Mouse (Mus musculus) kidney, embryonic 15.5 days (tissue): ENCODE results near the gene Patj. TPM values are rescaled to one million over a fixed set of nuclear protein-coding genes. Genes with fewer than 3 reads are reported as not detected.

Experiments
- ATAC-seq: fragments of 200-750 bp; cut with Nextera tagmentation; replicated peaks from 2 replicates; pipeline ENCODE4 v1.8.0; 2017; ENCODE audit warnings: moderate TSS enrichment; ENCODE audit not compliant: low FRiP score
- H3K27ac ChIP-seq: fragments of 300-500 bp; sonication (generic); 2 replicates; pipeline ENCODE4 v1.5.1; 2015; ENCODE audit warnings: mild to moderate bottlenecking, inconsistent platforms
- H3K27me3 ChIP-seq: fragments of 300-500 bp; sonication (generic); 2 replicates; pipeline ENCODE4 v1.6.1; 2015; ENCODE audit warnings: inconsistent platforms
- H3K36me3 ChIP-seq: fragments of 300-500 bp; sonication (generic); 2 replicates; pipeline ENCODE4 v1.6.1; 2015; ENCODE audit warnings: inconsistent platforms
- H3K4me1 ChIP-seq: fragments of 300-500 bp; sonication (generic); 2 replicates; pipeline ENCODE4 v1.6.1; 2015; ENCODE audit warnings: inconsistent platforms
- H3K4me2 ChIP-seq: fragments of 300-500 bp; sonication (generic); 2 replicates; pipeline ENCODE4 v1.6.1; 2015; ENCODE audit warnings: moderate library complexity, mild to moderate bottlenecking, inconsistent platforms
- H3K4me3 ChIP-seq: fragments of 300-500 bp; sonication (generic); replicated peaks from 2 replicates; pipeline ENCODE4 v1.5.1; 2015; ENCODE audit warnings: mild to moderate bottlenecking, inconsistent platforms
- H3K9ac ChIP-seq: fragments of 300-500 bp; sonication (generic); 2 replicates; pipeline ENCODE4 v1.6.1; 2015; ENCODE audit warnings: mild to moderate bottlenecking, inconsistent platforms
- H3K9me3 ChIP-seq: fragments of 300-500 bp; sonication (generic); replicated peaks from 2 replicates; pipeline ENCODE4 v1.6.1; 2016; ENCODE audit warnings: inconsistent platforms
- WGBS: fragments of 180-500 bp; shearing (Covaris S2); methylation state at CpG from one replicate; pipeline ENCODE4 v1.1.7; 2015; ENCODE audit warnings: mixed read lengths; 5-methylcytosine and 5-hydroxymethylcytosine counted together
- polyA plus RNA-seq: library from polyadenylated mRNA; unstranded; fragments of >200 nt; fragmentation: Nextera tagmentation; extraction: Ambion mirVana; gene quantifications from 2 replicates; pipeline ENCODE4 v1.2.1, GENCODE M21; 2015

Gene Patj
- polyA plus RNA-seq, 1 experiment from 2014 or later = 26.6 TPM

DNA sequence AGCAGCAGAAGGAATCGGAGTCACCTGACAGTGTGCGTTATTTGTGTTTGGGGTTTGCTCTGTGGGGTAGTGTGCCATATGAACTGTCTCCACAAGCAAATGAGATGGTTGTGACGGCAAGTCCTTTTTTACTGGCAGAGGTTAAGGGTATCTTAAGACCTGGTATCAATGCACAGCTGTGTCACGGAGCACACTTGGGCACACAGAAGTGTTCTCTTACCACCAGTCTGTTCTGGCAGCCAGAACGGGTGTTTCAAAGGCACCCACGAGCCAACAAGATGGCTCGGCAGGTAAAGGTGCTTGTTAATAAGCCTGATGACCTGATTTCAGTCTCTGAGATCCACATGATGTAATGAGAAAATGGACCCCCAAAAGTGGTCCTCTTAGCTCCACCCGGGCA, 243.1 kb downstream of the Patj start:
- Histone ChIP-seq H3K9ac (no peak overlapping the region), H3K4me3 (no peak overlapping the region), H3K27ac (no peak overlapping the region), H3K36me3 (no peaks in the 10 kb centered on the region), H3K9me3 (no peaks in the 10 kb centered on the region), H3K4me2 (no peak overlapping the region), H3K27me3 (no peaks in the 10 kb centered on the region), H3K4me1 (no peaks in the 10 kb centered on the region)
- 90% methylated on average over 8 of the region's 8 CpGs for WGBS
- ATAC-seq = no peak

DNA sequence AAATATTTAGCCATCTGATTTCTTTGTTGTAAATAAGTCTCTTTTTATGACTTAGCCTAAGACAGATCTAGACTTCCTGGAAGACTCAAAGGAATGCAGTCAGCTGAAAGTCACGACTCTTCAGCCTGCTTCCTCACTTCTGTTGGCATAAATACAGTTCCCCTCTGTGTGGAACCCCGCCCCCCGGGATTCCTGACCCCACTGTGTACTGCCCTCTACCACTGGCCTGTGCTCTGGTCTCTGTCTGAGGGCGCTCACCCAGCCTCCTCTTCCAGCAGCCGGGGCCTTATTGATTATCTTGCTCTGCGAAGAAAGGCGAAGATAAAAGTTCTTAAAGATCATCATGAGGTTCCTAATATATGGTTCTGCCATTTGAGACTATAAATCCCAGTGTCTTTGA, 258.1 kb downstream of the Patj start:
- H3K9me3 ChIP-seq = no peaks in the 10 kb centered on the region
- peaks cover 7% of the 10 kb centered on the region; the same call in 1 of the 2 replicates for H3K36me3 ChIP-seq
- 0 out of 2 replicates have a peak, but pooled peaks have one; percentile 36 for ATAC-seq
- WGBS = 44% methylated on average over 7 of the region's 7 CpGs
- H3K27ac ChIP-seq = no peak overlapping the region
- no peak overlapping the region for H3K4me2 ChIP-seq
- no peaks in the 10 kb centered on the region for H3K27me3 ChIP-seq
- no peak overlapping the region for H3K9ac ChIP-seq
- H3K4me1 ChIP-seq = peaks cover 11% of the 10 kb centered on the region; the same call in 1 of the 2 replicates
- no peak overlapping the region for H3K4me3 ChIP-seq

DNA sequence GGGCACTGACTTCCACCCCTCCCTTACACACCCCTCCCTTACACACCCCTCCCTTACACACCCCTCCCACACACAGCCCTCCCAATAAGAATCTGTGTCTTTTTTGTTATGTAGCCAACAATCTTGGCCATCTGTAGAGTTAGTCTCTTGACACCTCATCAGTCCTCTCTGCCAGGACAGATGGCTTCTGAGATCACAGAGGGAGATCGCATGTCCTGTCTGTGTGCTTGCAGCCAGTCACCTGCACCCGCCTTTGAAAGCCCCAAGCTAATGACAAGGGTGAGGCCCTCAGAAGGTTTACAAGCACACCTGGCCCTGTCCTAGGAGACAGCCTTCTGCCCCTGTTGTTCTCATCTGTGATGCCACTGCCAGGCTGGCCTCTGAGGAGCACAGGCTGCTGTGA, 258.8 kb downstream of the Patj start:
- H3K9me3 ChIP-seq = no peaks in the 10 kb centered on the region
- H3K27ac ChIP-seq = no peak overlapping the region
- no peaks in the 10 kb centered on the region for H3K27me3 ChIP-seq
- peaks cover 7% of the 10 kb centered on the region; the same call in 1 of the 2 replicates for H3K36me3 ChIP-seq
- peaks cover 11% of the 10 kb centered on the region; the same call in 1 of the 2 replicates for H3K4me1 ChIP-seq
- WGBS = 23% methylated on average over 2 of the region's 2 CpGs
- no peak overlapping the region for H3K9ac ChIP-seq
- H3K4me2 ChIP-seq = no peak overlapping the region
- ATAC-seq = no peak
- no peak overlapping the region for H3K4me3 ChIP-seq

DNA sequence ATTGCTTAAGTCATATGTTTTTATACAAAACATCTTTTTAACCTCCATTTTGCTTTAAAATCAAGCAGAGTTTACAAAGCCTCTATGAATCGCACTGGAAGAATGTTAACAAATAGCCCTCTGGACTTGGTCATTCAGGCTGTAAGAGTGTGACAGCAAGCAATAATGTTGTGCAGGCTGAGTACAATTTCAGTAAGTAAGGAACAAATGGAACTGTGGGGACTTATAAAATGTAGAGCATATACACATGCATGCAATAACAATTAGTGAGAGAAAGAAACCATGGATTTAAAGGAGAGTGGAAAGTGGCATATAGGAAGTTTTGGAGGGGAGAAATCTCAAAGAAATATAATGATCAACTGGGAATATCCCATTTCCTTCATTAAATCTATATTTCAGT, 261.2 kb downstream of the Patj start:
- ATAC-seq = no peak
- WGBS = 74% methylated on average over 1 of the region's 1 CpGs
- H3K4me1 ChIP-seq = peaks cover 11% of the 10 kb centered on the region; the same call in 1 of the 2 replicates
- peaks cover 7% of the 10 kb centered on the region; the same call in 1 of the 2 replicates for H3K36me3 ChIP-seq
- H3K27ac ChIP-seq = no peak overlapping the region
- no peak overlapping the region for H3K4me3 ChIP-seq
- no peak overlapping the region for H3K4me2 ChIP-seq
- H3K9me3 ChIP-seq = no peaks in the 10 kb centered on the region
- no peaks in the 10 kb centered on the region for H3K27me3 ChIP-seq
- H3K9ac ChIP-seq = no peak overlapping the region

DNA sequence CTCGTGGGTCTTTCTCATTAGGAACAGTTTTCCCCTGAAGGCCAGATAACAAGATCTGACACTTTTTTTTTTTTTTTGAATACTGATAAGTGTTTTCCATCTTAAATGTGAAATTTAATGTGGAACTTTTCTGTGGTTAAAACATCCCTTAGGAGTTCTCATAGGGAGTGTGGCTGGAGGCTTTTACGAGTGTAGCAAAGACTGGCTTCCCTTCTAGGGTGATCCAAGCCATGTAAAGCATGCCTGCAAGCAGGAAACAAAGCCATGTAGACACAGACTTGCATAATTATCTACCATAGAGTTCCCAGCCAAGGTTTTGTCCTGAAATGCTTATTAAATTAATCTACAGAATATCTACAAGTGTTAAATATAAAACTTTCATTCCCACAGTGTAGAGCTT, 263.4 kb downstream of the Patj start:
- H3K27me3 ChIP-seq = no peaks in the 10 kb centered on the region
- H3K27ac ChIP-seq = no peak overlapping the region
- H3K9me3 ChIP-seq = no peaks in the 10 kb centered on the region
- peaks cover 7% of the 10 kb centered on the region; the same call in 1 of the 2 replicates for H3K4me1 ChIP-seq
- no peak for ATAC-seq
- 73% methylated on average over 2 of the region's 2 CpGs for whole genome bisulfite sequencing
- no peak overlapping the region for H3K9ac ChIP-seq
- no peak overlapping the region for H3K4me3 ChIP-seq
- peaks cover 17% of the 10 kb centered on the region for H3K36me3 ChIP-seq
- no peak overlapping the region for H3K4me2 ChIP-seq

DNA sequence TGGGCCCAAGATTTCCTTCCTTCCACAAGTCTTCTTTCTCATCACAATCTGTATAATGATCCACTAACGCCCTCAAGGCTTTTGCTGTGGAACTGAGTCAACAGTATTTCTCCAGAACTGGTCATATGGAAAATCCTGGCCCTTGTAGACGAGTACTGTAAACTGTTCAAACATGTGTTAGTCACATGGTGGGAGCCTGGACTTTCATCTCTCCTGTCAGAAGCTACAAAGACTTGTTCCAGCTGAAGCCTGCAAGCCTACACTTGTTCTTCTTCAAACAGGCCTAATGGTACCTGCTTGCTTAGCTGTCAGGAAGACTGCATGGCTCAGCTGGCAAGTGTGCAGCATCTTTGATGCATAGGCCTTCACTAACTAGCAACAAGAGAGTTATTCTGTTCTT, 264.9 kb downstream of the Patj start:
- no peaks in the 10 kb centered on the region for H3K27me3 ChIP-seq
- no peak overlapping the region for H3K27ac ChIP-seq
- 65% methylated on average over 2 of the region's 2 CpGs for WGBS
- no peaks in the 10 kb centered on the region for H3K4me1 ChIP-seq
- no peak overlapping the region for H3K9ac ChIP-seq
- no peaks in the 10 kb centered on the region for H3K9me3 ChIP-seq
- no peak for ATAC-seq
- peaks cover 17% of the 10 kb centered on the region for H3K36me3 ChIP-seq
- H3K4me2 ChIP-seq = no peak overlapping the region
- H3K4me3 ChIP-seq = no peak overlapping the region

DNA sequence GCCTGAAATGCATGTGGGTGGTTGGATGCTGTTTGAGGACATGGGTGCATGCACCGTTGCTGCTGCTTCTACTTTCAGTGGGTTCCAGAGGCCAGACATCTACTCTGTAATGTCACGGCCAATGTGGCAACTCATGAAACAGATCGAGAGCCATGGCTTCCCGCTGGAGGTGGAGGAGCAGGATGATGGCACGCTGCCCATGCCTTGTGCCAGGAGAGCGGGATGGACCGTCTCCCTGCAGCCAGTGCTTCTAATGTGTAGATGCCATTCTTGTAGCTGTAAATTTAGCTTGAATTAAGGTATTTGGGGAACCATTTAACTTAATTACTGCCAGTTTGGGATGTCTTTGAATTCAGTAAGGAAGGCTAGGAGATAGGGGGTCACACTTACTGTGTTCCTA, 270.3 kb downstream of the Patj start:
- no peaks in the 10 kb centered on the region for H3K27me3 ChIP-seq
- H3K36me3 ChIP-seq = peaks cover 10% of the 10 kb centered on the region
- no peak overlapping the region for H3K4me2 ChIP-seq
- no peaks in the 10 kb centered on the region for H3K4me1 ChIP-seq
- no peak overlapping the region for H3K9ac ChIP-seq
- WGBS = 94% methylated on average over 7 of the region's 7 CpGs
- no peaks in the 10 kb centered on the region for H3K9me3 ChIP-seq
- H3K27ac ChIP-seq = no peak overlapping the region
- ATAC-seq = no peak
- no peak overlapping the region for H3K4me3 ChIP-seq

DNA sequence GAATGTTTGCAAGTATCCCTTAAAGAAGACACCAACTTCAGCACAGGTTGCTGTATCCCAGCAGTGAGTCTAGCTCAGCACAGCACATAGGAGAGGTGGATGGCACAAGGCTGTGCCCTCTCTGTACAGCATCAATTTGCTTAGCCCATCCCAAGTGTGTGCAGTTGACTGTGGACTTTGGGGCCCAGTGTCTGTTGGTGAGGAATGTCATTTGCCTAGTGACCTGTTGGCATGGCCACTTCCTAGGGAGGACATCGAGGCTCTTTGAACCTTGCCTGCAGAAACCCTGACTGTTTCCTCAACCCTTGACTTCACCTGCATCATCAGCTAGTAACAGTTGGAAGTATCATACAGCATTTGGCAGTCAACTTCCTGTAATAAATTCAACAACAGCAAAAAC, 270.9 kb downstream of the Patj start:
- Histone ChIP-seq H3K4me1 (no peaks in the 10 kb centered on the region), H3K36me3 (peaks cover 10% of the 10 kb centered on the region), H3K27ac (no peak overlapping the region), H3K9me3 (no peaks in the 10 kb centered on the region), H3K4me3 (no peak overlapping the region), H3K4me2 (no peak overlapping the region), H3K27me3 (no peaks in the 10 kb centered on the region), H3K9ac (no peak overlapping the region)
- no peak for ATAC-seq
- 74% methylated on average over 1 of the region's 1 CpGs for WGBS

DNA sequence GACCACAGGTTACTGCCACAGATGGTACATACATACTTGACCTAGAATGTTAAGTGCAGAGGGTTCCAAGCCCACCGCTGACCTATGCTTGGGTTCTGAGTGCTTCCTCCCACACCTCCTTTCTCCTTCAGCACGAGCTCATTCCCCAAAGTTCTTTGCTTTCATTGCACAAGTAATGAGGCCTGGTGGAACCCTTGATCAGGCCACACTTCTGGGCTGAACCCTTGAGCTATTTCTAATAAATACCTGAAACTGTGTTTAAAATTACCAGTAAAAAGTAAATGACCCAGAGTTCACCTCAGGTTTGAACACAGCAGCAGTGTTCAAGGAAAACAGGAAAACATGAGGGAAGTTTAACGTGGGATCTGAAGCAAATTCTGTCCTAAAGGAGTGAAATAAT, 271.4 kb downstream of the Patj start:
- Histone ChIP-seq H3K36me3 (peaks cover 10% of the 10 kb centered on the region), H3K9me3 (no peaks in the 10 kb centered on the region), H3K27ac (no peak overlapping the region), H3K4me1 (no peaks in the 10 kb centered on the region), H3K4me3 (no peak overlapping the region), H3K27me3 (no peaks in the 10 kb centered on the region), H3K4me2 (no peak overlapping the region), H3K9ac (no peak overlapping the region)
- ATAC-seq = no peak
- 70% methylated on average over 3 of the region's 3 CpGs for WGBS

DNA sequence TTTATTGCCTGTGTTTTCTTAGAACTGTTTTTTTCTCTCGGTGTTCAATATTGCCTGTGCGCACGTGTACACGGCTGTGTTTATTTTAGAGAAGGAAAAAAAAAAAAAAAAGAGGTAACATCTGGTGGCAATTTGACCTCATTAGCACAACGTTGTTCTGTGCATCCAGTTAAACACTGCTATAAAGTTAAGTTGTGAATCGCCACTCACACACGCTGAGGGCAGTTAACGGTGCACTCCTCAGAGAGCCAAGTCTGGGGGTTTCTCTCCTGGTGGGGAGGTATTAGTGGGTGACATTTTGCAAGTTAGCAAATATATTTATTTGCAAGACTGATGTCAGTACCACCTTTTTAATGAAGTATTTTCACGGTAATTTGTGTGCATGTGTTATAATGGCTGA, 281.9 kb downstream of the Patj start:
- Histone ChIP-seq H3K4me2 (no peak overlapping the region), H3K4me3 (no peak overlapping the region)
- 38% methylated on average over 9 of the region's 9 CpGs for WGBS

DNA sequence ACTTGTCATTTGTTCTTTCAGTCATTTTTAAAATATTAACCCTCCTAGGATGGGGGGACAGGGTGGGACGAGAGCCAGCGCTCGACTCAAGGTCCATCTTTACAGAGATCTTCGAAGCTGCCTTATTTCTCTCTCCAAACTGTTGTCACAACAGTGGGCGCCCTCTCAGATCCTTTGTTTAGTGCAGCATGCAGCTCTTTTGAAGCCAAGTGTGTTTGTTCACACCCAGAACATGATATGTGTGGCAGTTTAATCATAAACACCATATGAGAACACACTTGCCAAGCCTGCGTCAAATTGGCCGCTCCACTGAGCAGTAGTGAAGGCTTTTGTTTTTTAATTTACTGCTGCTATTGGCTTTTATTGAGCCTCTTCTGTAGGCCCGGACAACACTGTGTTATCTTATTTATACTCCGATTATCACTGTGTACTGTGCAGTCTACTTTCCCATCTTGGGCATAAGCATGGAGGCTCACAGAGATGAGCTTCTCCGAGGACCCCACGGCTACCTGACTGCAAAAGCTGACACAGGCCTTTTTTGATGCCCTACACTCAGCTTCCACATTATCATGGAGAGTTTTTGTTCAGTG, 291.2 kb downstream of the Patj start:
- Histone ChIP-seq H3K9me3 (peaks cover 3% of the 10 kb centered on the region; the same call in 1 of the 2 replicates), H3K4me3 (no peak overlapping the region), H3K27ac (no peak overlapping the region), H3K9ac (no peak overlapping the region), H3K27me3 (no peaks in the 10 kb centered on the region), H3K36me3 (peaks cover 23% of the 10 kb centered on the region), H3K4me2 (no peak overlapping the region), H3K4me1 (no peaks in the 10 kb centered on the region)
- WGBS = 82% methylated on average over 11 of the region's 11 CpGs
- no peak for ATAC-seq

More for the DNA sequence above, 281.9 kb downstream of the Patj start:
- Histone ChIP-seq H3K4me1 (no peaks in the 10 kb centered on the region), H3K9ac (no peak overlapping the region), H3K9me3 (no peaks in the 10 kb centered on the region), H3K36me3 (no peaks in the 10 kb centered on the region), H3K27me3 (no peaks in the 10 kb centered on the region), H3K27ac (no peak overlapping the region)
- ATAC-seq = no peak

DNA sequence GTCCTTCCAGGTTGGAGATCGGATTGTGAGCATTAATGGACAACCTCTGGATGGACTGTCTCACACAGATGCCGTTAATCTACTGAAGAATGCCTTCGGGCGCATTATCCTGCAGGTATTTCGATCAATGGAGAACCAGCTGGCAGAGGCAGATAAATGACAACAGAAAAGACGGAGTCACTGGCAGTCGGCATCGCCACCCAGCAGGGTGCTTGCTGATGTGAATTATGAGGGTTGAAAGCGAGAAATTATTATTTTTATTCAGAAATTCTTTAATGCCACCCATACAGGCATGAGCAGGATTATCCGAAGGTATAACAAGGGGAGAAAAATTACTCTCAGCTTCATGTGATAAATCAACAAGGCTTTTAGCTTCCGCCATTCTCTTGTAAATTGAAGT, 292.5 kb downstream of the Patj start:
- ATAC-seq = no peak
- H3K4me3 ChIP-seq = no peak overlapping the region
- no peak overlapping the region for H3K4me2 ChIP-seq
- H3K9me3 ChIP-seq = peaks cover 3% of the 10 kb centered on the region; the same call in 1 of the 2 replicates
- peaks cover 23% of the 10 kb centered on the region for H3K36me3 ChIP-seq
- 88% methylated on average over 11 of the region's 11 CpGs for WGBS
- no peak overlapping the region for H3K27ac ChIP-seq
- no peaks in the 10 kb centered on the region for H3K4me1 ChIP-seq
- no peaks in the 10 kb centered on the region for H3K27me3 ChIP-seq
- no peak overlapping the region for H3K9ac ChIP-seq

DNA sequence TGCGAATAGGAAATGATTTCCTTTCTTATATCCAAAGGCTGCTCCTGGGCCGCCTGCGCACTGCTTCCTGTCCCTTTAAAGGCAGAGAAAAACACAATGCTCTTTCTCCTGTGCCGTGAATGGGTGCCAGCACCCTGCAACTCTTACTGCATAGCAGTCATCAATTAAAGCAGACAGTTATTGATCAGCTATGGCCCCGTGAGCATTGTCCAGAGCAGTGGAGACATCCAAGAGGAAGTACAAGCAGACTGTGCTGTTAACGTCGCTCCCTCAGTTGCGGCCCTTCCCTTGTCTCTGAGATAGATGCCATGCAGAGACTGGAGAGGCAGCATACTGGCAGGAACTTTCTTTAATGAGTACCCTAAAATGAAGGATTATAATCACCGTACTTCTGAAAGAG, 292.9 kb downstream of the Patj start:
- H3K27me3 ChIP-seq = no peaks in the 10 kb centered on the region
- no peak overlapping the region for H3K4me3 ChIP-seq
- H3K36me3 ChIP-seq = peaks cover 23% of the 10 kb centered on the region
- 89% methylated on average over 9 of the region's 9 CpGs for WGBS
- H3K9ac ChIP-seq = no peak overlapping the region
- H3K4me1 ChIP-seq = no peaks in the 10 kb centered on the region; the same call in 1 of the 2 replicates
- H3K4me2 ChIP-seq = no peak overlapping the region
- H3K27ac ChIP-seq = no peak overlapping the region
- H3K9me3 ChIP-seq = peaks cover 3% of the 10 kb centered on the region; the same call in 1 of the 2 replicates
- ATAC-seq = no peak
